Mouse (Mus musculus): ENCODE data around the gene Acaca. TPM values are rescaled to one million over a fixed set of nuclear protein-coding genes. Genes with fewer than 3 reads are reported as not detected.

The Acaca gene
- 10 to 100 TPM; 80.8 to 81.2 TPM for total RNA-seq (2021)
- long read RNA-seq, experiment 1, partial matches to known transcripts = 18 of 21 reads
- long read RNA-seq, experiment 1, other reads (novel, unspliced or antisense) = 3 of 21 reads
- long read RNA-seq, experiment 2, partial matches to known transcripts = 19 of 24 reads
- long read RNA-seq, experiment 2, other reads (novel, unspliced or antisense) = 5 of 24 reads

DNA sequence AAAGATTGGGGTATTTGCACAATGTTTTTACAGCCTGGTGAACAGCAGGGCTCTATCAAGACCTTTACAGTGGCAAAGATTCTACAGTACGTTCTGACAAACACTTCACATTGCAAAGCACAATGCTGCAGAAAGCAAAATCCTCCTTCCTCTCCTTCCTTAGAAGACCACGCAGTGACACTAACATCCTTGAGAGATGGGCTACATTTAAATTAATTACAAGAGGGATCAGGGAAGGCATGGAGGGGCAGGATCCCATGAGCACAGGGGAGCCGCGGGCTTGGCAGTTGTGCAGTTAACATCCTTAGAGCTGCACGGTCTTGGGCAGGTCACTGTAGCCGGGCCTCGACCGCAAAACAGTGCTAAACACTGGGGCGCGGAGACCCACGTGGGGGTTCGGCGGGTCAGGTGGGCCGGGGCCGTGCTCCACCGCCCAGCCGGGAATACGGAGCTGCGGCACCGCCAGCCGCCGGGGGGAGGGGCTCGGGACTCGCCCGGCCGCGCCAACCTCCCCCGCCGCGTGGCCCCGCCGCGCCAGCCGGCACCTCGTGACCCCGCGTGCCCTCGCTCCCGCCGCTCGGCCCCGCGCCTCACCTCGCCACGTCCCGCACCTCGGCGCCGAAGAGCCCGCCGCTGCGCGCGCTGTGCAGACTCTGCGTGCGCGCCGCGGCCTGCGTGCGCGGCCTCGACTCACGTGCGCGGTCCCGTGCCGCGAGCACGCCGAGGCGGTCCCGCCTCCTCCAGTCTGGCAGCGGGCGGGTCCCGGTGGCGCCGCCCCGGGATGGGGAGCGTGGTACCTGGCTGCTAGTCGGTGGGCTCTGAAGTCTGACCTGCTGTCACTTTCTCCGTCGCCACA is at the start of gene Acaca, which contains the start of gene Tada2a:
TSS of gene Acaca (plus strand) at position 730 of the 856 bp plus-strand sequence.
TSS of gene Tada2a (minus strand) at position 658 of the 856 bp plus-strand sequence.
- Histone ChIP-seq H3K4me3 (peak within 1 kb of the TSS; percentile 77), H3K27ac (peak within 1 kb of the TSS; percentile 84)
- TF ChIP-seq CTCF (IDR thresholded peaks at IDR 0.05) = no peak; the same call in 1 of the 2 replicates
- intact Hi-C loops (cut with DNase I) = loop anchor here (2.0 to 5.0 kb wide), 2 partner anchors 62 to 132 kb away; no protein-coding TSS in a partner anchor
- peak; percentile 80 to 82 for DNase-seq (ENCODE audit: extremely low spot score in 1 of 2, low spot score in 2 of 2)

DNA sequence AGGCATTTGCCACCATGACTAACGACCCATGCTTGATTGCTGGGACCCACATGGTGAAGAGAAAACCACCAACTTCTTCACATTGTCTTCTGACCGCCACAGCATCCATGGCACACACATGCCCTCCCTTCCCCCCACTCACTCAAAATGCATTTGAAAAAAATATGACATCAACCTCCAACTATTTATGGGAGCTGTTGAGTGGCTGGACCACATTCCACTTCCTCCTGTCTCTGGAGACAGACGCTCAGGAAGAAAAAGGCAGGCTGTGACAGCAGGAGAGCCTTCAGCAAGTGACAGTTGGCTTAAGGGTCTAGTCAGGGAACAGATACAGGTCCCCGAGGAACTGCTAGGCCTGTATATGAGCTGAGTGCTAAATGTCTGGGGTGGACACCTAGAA is 49.6 kb upstream of the Acaca start:
- intact Hi-C loops (cut with DNase I) = no loop called here
- DNase-seq (ENCODE audit: extremely low spot score in 1 of 2, low spot score in 2 of 2) = no peak
- no peak for TF ChIP-seq CTCF (IDR thresholded peaks at IDR 0.05)
- no peak overlapping the region for H3K4me3 ChIP-seq
- H3K27ac ChIP-seq = peak overlapping the region; percentile 57

DNA sequence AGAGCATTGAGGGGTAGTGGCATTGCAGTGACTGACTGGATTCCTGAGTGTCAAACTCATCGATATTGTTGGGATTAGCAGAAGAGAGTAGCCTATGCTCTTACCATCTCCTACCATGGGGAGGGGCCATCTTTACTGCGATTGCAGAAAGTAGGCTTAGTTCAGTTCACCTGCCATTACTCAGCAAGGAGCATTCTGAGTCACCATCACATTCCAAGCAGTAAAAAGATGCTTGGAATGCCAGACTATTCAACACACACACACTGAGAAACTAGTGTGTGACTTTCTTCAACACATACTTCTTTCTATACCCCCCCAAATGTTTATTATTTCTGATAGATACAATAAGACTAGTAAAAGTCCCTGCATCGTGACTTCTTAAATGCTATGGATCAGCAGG is 49.1 kb upstream of the Acaca start:
- Histone ChIP-seq H3K27ac (peak overlapping the region; percentile 28; the same call in 1 of the 2 replicates), H3K4me3 (no peak overlapping the region)
- TF ChIP-seq CTCF (IDR thresholded peaks at IDR 0.05) = no peak
- DNase-seq (ENCODE audit: extremely low spot score in 1 of 2, low spot score in 2 of 2) = no peak
- intact Hi-C loops (cut with DNase I) = no loop called here

DNA sequence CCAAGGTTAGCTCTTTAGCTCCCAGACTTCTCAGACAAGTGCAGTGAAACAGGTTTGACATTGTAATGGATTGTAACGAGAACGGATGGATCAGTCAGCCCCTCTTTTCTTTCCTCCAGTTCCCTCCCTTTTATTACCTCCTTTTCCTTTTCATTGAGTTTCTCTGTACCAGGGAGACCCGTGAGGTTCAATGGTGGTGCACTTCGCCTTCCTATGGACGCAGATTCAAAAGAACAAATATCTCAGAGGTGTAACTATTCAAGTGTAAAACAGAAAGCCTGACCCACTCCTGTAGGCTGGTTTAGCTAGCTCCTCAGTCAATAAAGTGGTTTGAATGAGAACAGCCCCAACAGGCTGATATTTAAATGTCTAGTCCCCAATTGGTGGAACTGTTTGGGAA is 47.6 kb upstream of the Acaca start:
- no peak for DNase-seq (ENCODE audit: extremely low spot score in 1 of 2, low spot score in 2 of 2)
- no peak overlapping the region for H3K27ac ChIP-seq
- H3K4me3 ChIP-seq = no peak overlapping the region
- intact Hi-C loops (cut with DNase I) = no loop called here
- no peak for TF ChIP-seq CTCF (IDR thresholded peaks at IDR 0.05)

DNA sequence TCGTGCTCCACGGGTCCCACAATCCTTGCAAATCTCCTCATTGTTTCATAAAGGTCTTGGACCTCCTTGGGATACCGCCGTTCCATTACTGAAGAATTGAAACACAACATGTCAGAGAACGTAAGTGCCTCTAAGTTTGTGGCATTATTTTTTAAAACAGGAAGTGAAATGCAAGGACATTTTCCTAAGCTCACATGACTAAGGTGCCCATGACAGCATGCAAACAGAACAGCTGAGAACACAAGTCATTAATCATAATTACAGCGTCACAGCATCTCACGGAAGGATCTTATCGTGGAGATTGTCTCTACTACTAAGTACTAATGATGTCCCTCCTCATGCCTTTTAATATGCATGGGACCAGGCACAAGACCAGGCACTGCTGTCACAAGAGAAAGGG is 38.9 kb upstream of the Acaca start:
- no peak for DNase-seq (ENCODE audit: extremely low spot score in 1 of 2, low spot score in 2 of 2)
- Histone ChIP-seq H3K27ac (no peak overlapping the region), H3K4me3 (no peak overlapping the region)
- no peak for TF ChIP-seq CTCF (IDR thresholded peaks at IDR 0.05)
- intact Hi-C loops (cut with DNase I) = no loop called here

DNA sequence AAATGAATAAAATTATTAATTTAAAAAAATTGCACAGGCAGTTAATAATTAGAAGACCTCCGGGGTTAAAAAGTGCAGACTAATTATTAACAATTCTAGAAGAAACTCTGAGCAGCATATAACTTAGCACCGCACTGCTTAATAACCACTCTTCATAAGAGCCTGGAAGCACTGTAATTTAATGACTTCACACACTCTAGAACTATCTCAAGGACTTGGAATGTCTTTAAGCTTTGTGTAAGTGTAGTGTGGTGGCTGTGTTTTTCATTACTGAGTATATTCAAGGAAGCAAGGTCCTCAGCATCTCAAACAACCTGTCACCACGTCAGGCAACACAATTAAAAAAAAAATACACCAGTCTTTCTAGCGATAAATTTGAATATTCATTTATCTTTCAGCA is 34.4 kb upstream of the Acaca start:
- no peak for DNase-seq (ENCODE audit: extremely low spot score in 1 of 2, low spot score in 2 of 2)
- H3K4me3 ChIP-seq = no peak overlapping the region
- no peak for TF ChIP-seq CTCF (IDR thresholded peaks at IDR 0.05)
- intact Hi-C loops (cut with DNase I) = no loop called here
- no peak overlapping the region for H3K27ac ChIP-seq

DNA sequence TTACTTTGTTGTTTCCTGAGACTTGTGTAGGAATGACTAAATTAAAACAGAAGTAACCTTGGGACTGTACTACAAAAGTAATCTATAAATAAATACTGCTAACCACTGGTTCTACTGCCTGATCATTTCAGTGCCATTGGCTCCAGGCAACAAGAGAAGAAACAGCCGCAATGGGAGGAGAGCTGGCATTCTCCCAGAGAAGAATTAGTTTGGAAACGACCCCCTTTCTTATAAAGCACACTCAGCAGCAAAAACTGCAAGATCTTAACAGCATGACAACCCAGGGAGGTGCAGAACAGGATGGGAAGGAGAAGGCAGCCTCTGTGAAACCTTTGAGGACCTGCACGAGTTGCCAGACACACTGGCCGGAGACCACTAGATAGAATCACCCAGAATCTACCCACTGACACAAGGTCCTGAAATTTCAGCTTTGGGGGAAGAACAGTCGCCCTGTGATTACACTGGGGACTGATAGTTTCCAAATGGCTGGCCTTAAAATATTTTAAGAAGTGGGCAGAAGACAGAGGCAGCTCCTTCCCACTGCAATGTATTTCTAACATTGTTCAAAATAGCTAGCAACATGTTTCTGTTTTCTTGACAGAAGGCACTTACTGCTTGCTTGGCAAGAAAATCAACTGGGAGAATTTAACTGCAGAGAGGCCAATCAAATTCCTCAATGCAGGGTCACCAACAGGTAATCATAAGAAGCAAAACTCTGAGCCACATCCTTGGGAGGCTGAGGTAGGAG is 32.0 kb upstream of the Acaca start:
- H3K4me3 ChIP-seq = no peak overlapping the region
- intact Hi-C loops (cut with DNase I) = loop anchor here (1.0 kb wide), 1 partner anchor 24 kb away; no protein-coding TSS in a partner anchor
- peak overlapping the region; percentile 78 for H3K27ac ChIP-seq
- no peak for TF ChIP-seq CTCF (IDR thresholded peaks at IDR 0.05)
- DNase-seq (ENCODE audit: extremely low spot score in 1 of 2, low spot score in 2 of 2) = no peak

DNA sequence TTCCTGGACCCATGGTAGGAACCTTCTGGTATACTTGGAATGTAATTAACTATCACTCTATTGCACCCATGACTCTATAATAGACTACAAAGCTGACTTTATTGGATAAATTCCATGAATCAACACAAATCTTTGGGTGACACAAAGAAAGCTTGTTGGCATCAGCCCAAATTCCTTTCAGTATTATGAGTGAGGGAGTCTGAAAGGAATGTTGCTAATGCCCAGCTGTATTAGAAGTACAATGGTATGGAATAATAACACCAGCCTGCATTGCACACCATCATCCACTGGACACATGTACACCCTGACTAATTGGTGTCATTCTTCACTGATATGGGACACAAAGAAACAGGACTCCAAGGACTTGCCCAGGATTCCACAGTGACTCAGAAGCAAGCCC is 28.3 kb upstream of the Acaca start:
- Histone ChIP-seq H3K27ac (no peak overlapping the region; the same call in 1 of the 2 replicates), H3K4me3 (no peak overlapping the region)
- no peak for TF ChIP-seq CTCF (IDR thresholded peaks at IDR 0.05)
- DNase-seq (ENCODE audit: extremely low spot score in 1 of 2, low spot score in 2 of 2) = no peak
- intact Hi-C loops (cut with DNase I) = no loop called here

DNA sequence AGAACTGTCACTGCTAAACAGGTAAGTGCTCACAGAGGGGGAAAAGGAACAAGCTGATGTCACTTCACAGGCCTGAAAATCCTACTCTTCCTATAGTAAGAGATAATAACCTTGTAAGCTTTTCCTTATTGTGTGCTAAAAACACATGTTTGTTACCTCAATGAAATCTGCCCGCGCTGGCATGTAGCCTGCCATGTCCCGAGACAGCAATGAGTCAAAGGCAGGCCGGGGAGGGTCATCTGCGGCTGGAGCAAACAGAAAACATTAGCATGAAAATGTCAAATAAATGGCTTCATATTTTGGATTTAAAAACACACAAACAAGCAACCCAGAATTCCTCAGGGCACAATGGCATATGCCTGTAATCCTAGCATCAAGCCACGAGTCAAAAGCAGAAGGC is 25.4 kb upstream of the Acaca start:
- no peak for TF ChIP-seq CTCF (IDR thresholded peaks at IDR 0.05)
- no peak for DNase-seq (ENCODE audit: extremely low spot score in 1 of 2, low spot score in 2 of 2)
- intact Hi-C loops (cut with DNase I) = no loop called here
- Histone ChIP-seq H3K4me3 (no peak overlapping the region), H3K27ac (no peak overlapping the region)

DNA sequence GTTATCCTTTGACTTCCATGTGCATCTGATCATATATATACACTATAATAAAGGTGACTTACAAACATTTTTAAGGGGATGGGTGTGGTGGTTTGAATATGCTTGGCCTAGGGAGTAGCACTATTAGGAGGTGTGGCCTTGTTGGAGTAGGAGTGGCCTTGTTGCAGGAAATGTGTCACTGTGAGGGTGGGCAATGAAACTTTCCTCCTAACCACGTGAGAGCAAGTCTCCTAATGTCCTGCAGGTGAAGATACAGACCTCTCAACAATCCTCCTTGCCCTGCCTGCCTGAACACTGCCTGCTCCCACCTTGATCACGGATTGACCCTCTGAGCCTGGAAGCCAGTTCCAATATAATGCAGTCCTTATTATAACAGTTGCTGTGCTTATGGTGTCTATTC is 22.3 kb upstream of the Acaca start:
- intact Hi-C loops (cut with DNase I) = no loop called here

DNA sequence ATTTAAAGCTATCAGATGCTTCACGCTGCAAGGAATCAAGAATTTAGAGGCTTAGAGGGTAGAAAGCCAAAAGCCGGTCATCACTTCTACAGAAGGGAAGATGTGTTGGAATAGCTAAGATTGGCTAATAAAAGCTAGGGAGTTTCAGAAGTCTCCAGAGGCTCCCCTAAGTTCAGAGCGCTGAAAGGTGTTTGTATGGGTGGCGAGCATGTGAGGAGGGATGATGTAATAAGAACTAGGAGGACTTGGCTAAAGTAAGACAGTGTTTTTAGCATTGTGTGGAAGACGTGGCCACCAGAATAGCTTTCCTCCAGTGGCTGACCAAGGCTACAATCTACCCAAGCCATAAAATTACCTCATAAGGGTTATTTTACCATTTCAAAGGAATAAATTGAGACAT is 15.8 kb upstream of the Acaca start:
- no peak overlapping the region for H3K4me3 ChIP-seq
- H3K27ac ChIP-seq = peak overlapping the region; percentile 45; the same call in 1 of the 2 replicates
- TF ChIP-seq CTCF (IDR thresholded peaks at IDR 0.05) = no peak
- intact Hi-C loops (cut with DNase I) = no loop called here
- DNase-seq (ENCODE audit: extremely low spot score in 1 of 2, low spot score in 2 of 2) = no peak

More for the DNA sequence above, 22.3 kb upstream of the Acaca start:
- Histone ChIP-seq H3K27ac (no peak overlapping the region), H3K4me3 (no peak overlapping the region)
- DNase-seq (ENCODE audit: extremely low spot score in 1 of 2, low spot score in 2 of 2) = no peak
- TF ChIP-seq CTCF (IDR thresholded peaks at IDR 0.05) = no peak

DNA sequence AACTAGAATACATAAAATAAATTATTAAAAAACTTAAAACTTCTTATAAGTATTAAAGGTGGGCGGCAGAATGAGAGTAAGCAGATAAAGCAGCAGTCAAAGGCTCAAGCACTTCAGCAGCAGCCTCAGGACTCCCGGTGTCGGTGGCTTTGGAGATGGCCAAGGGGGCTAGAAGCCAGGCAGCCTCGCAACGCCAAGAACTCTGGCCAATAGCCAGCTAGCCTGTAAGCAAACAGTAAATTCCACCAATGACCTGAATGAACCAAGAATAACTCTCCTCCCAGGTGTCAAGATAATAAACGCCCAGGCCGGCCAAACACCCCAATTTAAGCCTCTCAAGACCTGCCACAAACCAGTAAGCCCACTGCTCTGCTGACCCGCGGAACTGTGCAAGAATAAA is 13.8 kb upstream of the Acaca start:
- Histone ChIP-seq H3K27ac (no peak overlapping the region), H3K4me3 (no peak overlapping the region)
- no peak for DNase-seq (ENCODE audit: extremely low spot score in 1 of 2, low spot score in 2 of 2)
- no peak for TF ChIP-seq CTCF (IDR thresholded peaks at IDR 0.05)
- intact Hi-C loops (cut with DNase I) = no loop called here

All from left cerebral cortex, adult 2 months (tissue).